Mouse (Mus musculus): Measurements from ENCODE around the gene Scn2a. TPM values are rescaled to one million over a fixed set of nuclear protein-coding genes. Genes with fewer than 3 reads are reported as not detected.

Gene Scn2a
- polyA plus RNA-seq (2017; shearing (Covaris generic)), result 0.14 TPM

DNA sequence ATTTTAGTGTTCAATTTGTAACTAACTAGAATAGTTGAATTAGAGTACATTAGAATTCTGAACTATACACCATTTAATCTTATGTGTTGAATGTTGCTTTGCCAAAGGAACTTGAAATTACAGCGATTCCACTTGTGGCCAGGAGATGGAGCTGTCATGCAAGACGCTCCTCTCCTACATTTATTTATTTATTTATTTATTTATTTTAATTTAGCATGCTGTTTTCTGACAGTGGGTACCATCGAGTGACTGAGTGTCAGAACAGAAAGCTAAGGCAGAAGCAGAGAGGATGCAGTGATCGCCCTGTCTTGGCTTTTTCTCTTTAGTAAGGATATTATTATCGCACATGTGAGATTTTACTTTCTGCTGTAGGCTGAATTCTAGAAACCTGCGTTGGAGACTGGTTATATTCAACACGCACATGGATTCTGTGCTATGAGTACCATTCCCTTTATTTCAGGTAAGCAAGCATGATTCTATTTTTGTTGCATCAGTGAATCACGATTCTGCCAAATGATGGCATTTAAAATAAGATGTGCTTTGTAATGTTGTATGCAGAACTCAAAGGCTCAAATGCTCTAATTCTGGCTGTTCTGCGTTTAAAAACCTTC is at the start of gene Scn2a:
Gene Scn2a (plus strand): TSS at position 216 of the 611 bp plus-strand sequence.

Other genes starting within 250 kb of the Scn2a start
- gene Scn3a, start 53.1 kb upstream of the Scn2a start, polyA plus RNA-seq (2017; shearing (Covaris generic)), result 0.09 TPM
- 0.67 TPM for gene Csrnp3, start 225.0 kb downstream of the Scn2a start, polyA plus RNA-seq (2017; shearing (Covaris generic))

Data from effector memory CD4-positive, alpha-beta T cell, adult 5 months (primary cell).